Mouse (Mus musculus) adrenal gland, postnatal 25 days (tissue): ENCODE measurements at regions not wholly inside any gene's neighbourhood (a gene's known extent, or its start where the extent isn't known, plus 50 kb on each side); places are given as distances from the start of the nearest gene placed in this dataset.

Source experiments
- DNase-seq: peaks from one replicate; pipeline ENCODE4 v3.0.0; 2021; ENCODE audit warnings: mixed read lengths

GRCm38 (mm10) chr3:54993761-54994160, 61.5 kb downstream of the Ccna1 start:
- no peak for DNase-seq

DNA sequence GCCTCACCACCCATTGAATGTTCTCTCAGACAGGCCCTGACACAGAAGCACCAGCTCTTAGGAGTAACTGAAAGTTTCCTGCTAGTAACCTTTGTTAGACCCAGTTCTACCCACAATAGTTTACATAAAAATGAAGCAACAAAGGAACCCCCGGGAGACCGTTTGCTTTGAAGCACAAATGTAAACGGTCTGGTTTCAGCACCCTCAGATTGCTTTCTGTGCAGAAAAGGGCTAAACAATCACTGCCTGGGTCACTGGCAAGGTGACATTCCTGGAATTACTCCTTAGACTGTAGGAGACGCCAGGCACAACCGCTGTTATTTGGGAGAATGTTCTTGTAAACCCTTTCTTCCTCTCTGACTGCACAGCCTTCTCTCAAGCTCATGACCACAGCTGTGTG, 65.2 kb downstream of the Ccna1 start:
- no peak for DNase-seq

DNA sequence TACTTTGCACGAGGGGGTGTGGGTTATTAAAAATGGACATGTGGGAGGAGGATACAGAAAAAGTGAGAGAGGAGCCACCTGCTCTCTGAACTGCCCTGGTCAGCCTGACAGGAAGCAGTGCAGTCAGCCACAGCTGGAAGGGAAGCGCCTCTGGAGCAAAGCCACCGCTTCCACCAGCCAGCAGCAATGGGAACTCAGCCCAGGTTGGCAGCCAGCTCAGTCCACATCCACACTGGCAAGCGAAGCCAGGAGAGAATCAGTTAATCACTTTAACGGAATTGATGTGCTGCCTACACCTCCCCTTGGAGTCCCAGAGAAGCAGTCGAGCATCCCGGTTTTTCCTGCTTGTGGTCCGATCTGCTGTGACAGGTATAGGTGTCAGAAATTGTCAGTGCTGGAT, 65.9 kb downstream of the Ccna1 start:
- peak; percentile 50 for DNase-seq

GRCm38 (mm10) chr3:54981488-54981887, 65.8 kb upstream of the Sertm1 start:
- no peak for DNase-seq

DNA sequence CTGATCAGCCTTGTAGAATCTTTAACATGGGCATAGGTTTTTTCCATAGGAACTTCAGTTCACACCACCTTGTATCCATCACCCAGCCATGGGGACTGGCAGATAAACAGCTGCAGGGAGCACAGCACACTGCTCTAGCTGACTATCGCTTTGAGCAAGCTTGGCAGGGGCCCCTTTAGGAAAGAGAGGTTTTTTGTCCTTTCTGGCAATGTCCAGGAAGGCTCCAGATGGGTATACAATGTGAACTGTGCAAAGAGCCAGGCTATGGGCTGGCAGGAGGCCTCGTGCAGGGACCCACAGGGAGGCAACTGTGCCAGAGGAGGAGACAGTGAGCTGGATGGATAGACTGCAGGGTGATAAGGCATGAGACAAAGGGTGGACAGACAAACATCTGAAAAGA, 64.6 kb upstream of the Sertm1 start:
- DNase-seq = no peak

DNA sequence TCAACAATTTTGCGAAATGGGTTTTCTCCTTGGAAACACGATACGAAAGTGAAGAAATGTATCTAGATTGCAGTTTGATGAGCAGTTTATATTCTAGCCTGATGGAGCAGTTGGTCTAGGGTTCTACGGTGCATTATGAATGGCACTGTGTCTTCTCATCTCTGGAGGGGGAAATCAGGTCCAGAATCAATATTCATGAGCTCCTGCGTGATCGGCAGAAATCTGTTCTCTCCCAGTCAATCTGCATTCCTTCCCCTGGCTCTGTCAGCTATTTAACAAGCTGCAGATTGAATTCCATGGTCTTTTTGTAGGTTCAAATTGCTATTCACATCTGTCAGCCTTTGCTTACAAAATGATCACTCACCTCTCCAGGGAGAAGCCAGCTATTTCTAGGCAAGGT, 49.8 kb upstream of the Sertm1 start:
- no peak for DNase-seq
